Mouse (Mus musculus) thymus, postnatal 14 days (tissue): Measurements from ENCODE around the gene Esp36.
"Not testable (repeated sequence)": the region's sequence is repeated elsewhere in the genome, so short reads cannot be mapped to it uniquely, and the experiment has no call there.

Source experiments
- DNase-seq: peaks from one replicate; pipeline ENCODE4 v3.0.0; 2021

Gene Esp36

GRCm38 (mm10) chr17:38420085-38420484 is at the start of gene Esp36:
Gene Esp36 (minus strand): TSS chr17:38420185.
- no peak for DNase-seq

GRCm38 (mm10) chr17:38456206-38456605 is 36.2 kb upstream of the Esp36 start:
- DNase-seq: not testable (repeated sequence)

- DNase-seq: no peak
Measured at GRCm38 (mm10) chr17:38450688-38451087, 30.7 kb upstream of the Esp36 start.

GRCm38 (mm10) chr17:38406135-38406534 is 13.8 kb downstream of the Esp36 start:
- no peak for DNase-seq

- DNase-seq: no peak
Measured at GRCm38 (mm10) chr17:38391821-38392220, 28.2 kb downstream of the Esp36 start.
